ENCODE assay signal across 24 mouse cellular contexts in the genomic region with DNA sequence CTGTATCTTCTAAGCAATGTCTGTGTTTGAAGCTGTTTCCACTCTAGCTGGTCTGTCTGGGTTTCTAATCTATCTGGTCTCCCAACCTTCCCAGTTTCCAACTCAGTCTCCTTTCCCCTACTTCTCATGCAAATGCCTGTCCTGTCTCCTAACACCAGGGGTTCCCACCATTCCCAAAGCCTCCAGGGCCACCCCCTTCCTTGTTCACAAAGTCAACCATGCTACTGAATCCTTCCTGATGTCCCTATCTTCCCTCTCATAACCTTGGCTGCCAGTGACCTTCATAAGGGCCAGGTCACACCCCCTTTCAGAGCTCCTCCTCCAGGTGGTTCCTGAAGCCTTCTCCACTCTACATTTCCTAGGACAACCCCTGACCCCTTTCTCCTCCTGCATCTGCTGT.
"Had no signal": no experiment of that assay in that cellular context is flagged by ENCODE, and none has a peak within 500 bp of the region (broad histone marks: within the 10 kb centered on the region; RNA-seq: fewer than 3 reads in every experiment).

No protein-coding gene starts in this region.

- H3K36me3 ChIP-seq: embryonic facial prominence, embryonic 10.5 days; embryonic facial prominence, embryonic 12.5 days; embryonic facial prominence, embryonic 13.5 days; embryonic facial prominence, embryonic 15.5 days; forebrain, embryonic 10.5 days; forebrain, embryonic 12.5 days; forebrain, embryonic 15.5 days; heart, embryonic 10.5 days had no signal

- H3K9me3 ChIP-seq: embryonic facial prominence, embryonic 12.5 days; embryonic facial prominence, embryonic 15.5 days; forebrain, embryonic 12.5 days; forebrain, embryonic 15.5 days; heart, embryonic 10.5 days had no signal

- H3K4me1 ChIP-seq: forebrain, embryonic 12.5 days; forebrain, embryonic 13.5 days; forebrain, embryonic 15.5 days had no signal

- H3K27ac ChIP-seq: embryonic facial prominence, embryonic 10.5 days; embryonic facial prominence, embryonic 12.5 days; embryonic facial prominence, embryonic 13.5 days; embryonic facial prominence, embryonic 15.5 days; forebrain, embryonic 10.5 days; forebrain, embryonic 12.5 days; forebrain, embryonic 13.5 days; forebrain, embryonic 15.5 days; gastrocnemius, adult 2 months; heart, adult 2 months; heart, embryonic 10.5 days had no signal

- DNase-seq: cerebellum, postnatal 10 days; cerebellum, postnatal 14 days; cerebellum, postnatal 25 days; cerebellum, postnatal 36 days; embryo, embryonic 11 days; forebrain, postnatal 0 days; gastrocnemius, adult 2 months; gastrocnemius, postnatal 10 days; gastrocnemius, postnatal 14 days; gastrocnemius, postnatal 25 days; gastrocnemius, postnatal 36 days; heart, adult 11 months; heart, adult 18-20 months had no signal

- H3K9ac ChIP-seq: embryonic facial prominence, embryonic 12.5 days; embryonic facial prominence, embryonic 13.5 days; embryonic facial prominence, embryonic 15.5 days; forebrain, embryonic 12.5 days; forebrain, embryonic 13.5 days; forebrain, embryonic 15.5 days; forebrain, postnatal 0 days had no signal

- H3K4me3 ChIP-seq: embryonic facial prominence, embryonic 10.5 days; embryonic facial prominence, embryonic 12.5 days; embryonic facial prominence, embryonic 13.5 days; embryonic facial prominence, embryonic 15.5 days; erythroblast, embryonic 14.5 days; forebrain, embryonic 10.5 days; forebrain, embryonic 12.5 days; forebrain, embryonic 13.5 days; forebrain, embryonic 15.5 days; gastrocnemius, adult 2 months; heart, adult 2 months; heart, embryonic 10.5 days had no signal
